Mouse (Mus musculus) stomach, embryonic 16.5 days (tissue): ENCODE measurements around the gene Phf13. TPM values are rescaled to one million over a fixed set of nuclear protein-coding genes. Genes with fewer than 3 reads are reported as not detected.

ENCODE experiments used
- ATAC-seq: fragments of 200-750 bp; cut with Nextera tagmentation; 2 replicates; pipeline ENCODE4 v1.8.0; 2017; ENCODE audit warnings: moderate number of reproducible peaks, moderate TSS enrichment; ENCODE audit not compliant: insufficient read depth, low FRiP score
- H3K27ac ChIP-seq: fragments of 300-500 bp; sonication (generic); 2 replicates; pipeline ENCODE4 v1.5.1; 2014; ENCODE audit warnings: low read length
- H3K27me3 ChIP-seq: fragments of 300-500 bp; sonication (generic); 2 replicates; pipeline ENCODE4 v1.6.1; 2014; ENCODE audit warnings: low read length, control low read depth, mixed read lengths; ENCODE audit not compliant: control insufficient read depth, insufficient read depth
- H3K36me3 ChIP-seq: fragments of 300-500 bp; sonication (generic); 2 replicates; pipeline ENCODE4 v1.6.1; 2014; ENCODE audit warnings: low read length; ENCODE audit not compliant: control insufficient read depth, insufficient read depth
- H3K4me1 ChIP-seq: fragments of 300-500 bp; sonication (generic); 2 replicates; pipeline ENCODE4 v1.6.1; 2014; ENCODE audit warnings: low read length, control low read depth, mixed read lengths; ENCODE audit not compliant: control insufficient read depth, insufficient read depth
- H3K4me2 ChIP-seq: fragments of 300-500 bp; sonication (generic); 2 replicates; pipeline ENCODE4 v1.6.1; 2014; ENCODE audit warnings: low read depth, low read length, mixed read lengths
- H3K4me3 ChIP-seq: fragments of 300-500 bp; sonication (generic); replicated peaks from 2 replicates; pipeline ENCODE4 v1.5.1; 2014; ENCODE audit warnings: mild to moderate bottlenecking, low read length
- H3K9ac ChIP-seq: fragments of 300-500 bp; sonication (generic); 2 replicates; pipeline ENCODE4 v1.6.1; 2014; ENCODE audit warnings: low read length
- H3K9me3 ChIP-seq: fragments of 300-500 bp; sonication (generic); replicated peaks from 2 replicates; pipeline ENCODE4 v1.6.1; 2016; ENCODE audit warnings: low read length, control low read depth; ENCODE audit not compliant: control insufficient read depth
- WGBS: fragments of 180-500 bp; shearing (Covaris S2); extraction: QIAGEN DNeasy Blood & Tissue Kit; methylation state at CpG from one replicate; pipeline ENCODE4 v1.1.7; 2014; 5-methylcytosine and 5-hydroxymethylcytosine counted together
- polyA plus RNA-seq: library from polyadenylated mRNA; unstranded; fragments of >200 nt; fragmentation: Nextera tagmentation; extraction: Ambion mirVana; gene quantifications from 2 replicates; pipeline ENCODE4 v1.2.1, GENCODE M21; 2015

Phf13 gene
- polyA plus RNA-seq, 1 experiment from 2014 or later = 18.3 TPM

- Histone ChIP-seq H3K27me3 (no peaks in the 10 kb centered on the region), H3K36me3 (peaks cover 21% of the 10 kb centered on the region), H3K4me2 (no peak overlapping the region), H3K27ac (no peak overlapping the region), H3K4me1 (no peaks in the 10 kb centered on the region), H3K9me3 (no peaks in the 10 kb centered on the region), H3K9ac (no peak overlapping the region), H3K4me3 (no peak overlapping the region)
- ATAC-seq = no peak
- WGBS = 63% methylated on average over 10 of the region's 10 CpGs
Observed at GRCm38 (mm10) chr4:151972221-151972967, 23.7 kb downstream of the Phf13 start.

GRCm38 (mm10) chr4:151968204-151968921 is 27.7 kb downstream of the Phf13 start:
- WGBS = 93% methylated on average over 26 of the region's 26 CpGs
- Histone ChIP-seq H3K36me3 (peaks cover 17% of the 10 kb centered on the region), H3K27ac (no peak overlapping the region), H3K4me2 (no peak overlapping the region), H3K4me1 (no peaks in the 10 kb centered on the region), H3K9me3 (no peaks in the 10 kb centered on the region), H3K27me3 (no peaks in the 10 kb centered on the region), H3K4me3 (no peak overlapping the region), H3K9ac (no peak overlapping the region)
- no peak for ATAC-seq

- no peak overlapping the region for H3K4me3 ChIP-seq
- 77% methylated on average over 3 of the region's 3 CpGs for WGBS
- H3K27ac ChIP-seq = no peak overlapping the region
- peaks cover 15% of the 10 kb centered on the region for H3K36me3 ChIP-seq
- H3K9ac ChIP-seq = no peak overlapping the region
- ATAC-seq = no peak
- no peaks in the 10 kb centered on the region for H3K27me3 ChIP-seq
- H3K4me2 ChIP-seq = no peak overlapping the region
- H3K4me1 ChIP-seq = peaks cover 8% of the 10 kb centered on the region; the same call in 1 of the 2 replicates
- no peaks in the 10 kb centered on the region for H3K9me3 ChIP-seq
Observed at GRCm38 (mm10) chr4:151962817-151963216, 33.2 kb downstream of the Phf13 start.

DNA sequence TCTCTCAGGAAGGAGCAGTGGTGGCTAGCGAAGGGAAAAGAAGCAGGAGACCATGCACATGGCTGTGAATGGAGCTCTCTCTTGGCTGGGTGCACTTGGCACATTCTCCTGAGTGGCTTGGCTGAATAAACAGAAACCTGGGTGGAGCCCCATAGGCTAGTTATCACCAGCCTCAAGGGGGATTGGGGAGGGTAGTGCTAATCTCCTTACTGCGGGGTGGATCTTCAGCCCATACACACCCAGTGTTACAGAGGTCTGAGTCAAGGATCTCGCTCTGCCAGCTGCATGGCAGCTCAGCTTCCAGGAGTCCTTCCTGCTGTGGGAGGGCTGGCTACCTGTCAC is 35.6 kb downstream of the Phf13 start:
- ATAC-seq = peak; percentile 92
- Histone ChIP-seq H3K4me1 (peaks cover 8% of the 10 kb centered on the region; the same call in 1 of the 2 replicates), H3K9me3 (no peaks in the 10 kb centered on the region), H3K27ac (peak overlapping the region; percentile 58; the same call in 1 of the 2 replicates), H3K9ac (no peak overlapping the region), H3K27me3 (no peaks in the 10 kb centered on the region), H3K36me3 (peaks cover 20% of the 10 kb centered on the region), H3K4me3 (no peak overlapping the region), H3K4me2 (no peak overlapping the region)
- WGBS = 59% methylated on average over 3 of the region's 3 CpGs

DNA sequence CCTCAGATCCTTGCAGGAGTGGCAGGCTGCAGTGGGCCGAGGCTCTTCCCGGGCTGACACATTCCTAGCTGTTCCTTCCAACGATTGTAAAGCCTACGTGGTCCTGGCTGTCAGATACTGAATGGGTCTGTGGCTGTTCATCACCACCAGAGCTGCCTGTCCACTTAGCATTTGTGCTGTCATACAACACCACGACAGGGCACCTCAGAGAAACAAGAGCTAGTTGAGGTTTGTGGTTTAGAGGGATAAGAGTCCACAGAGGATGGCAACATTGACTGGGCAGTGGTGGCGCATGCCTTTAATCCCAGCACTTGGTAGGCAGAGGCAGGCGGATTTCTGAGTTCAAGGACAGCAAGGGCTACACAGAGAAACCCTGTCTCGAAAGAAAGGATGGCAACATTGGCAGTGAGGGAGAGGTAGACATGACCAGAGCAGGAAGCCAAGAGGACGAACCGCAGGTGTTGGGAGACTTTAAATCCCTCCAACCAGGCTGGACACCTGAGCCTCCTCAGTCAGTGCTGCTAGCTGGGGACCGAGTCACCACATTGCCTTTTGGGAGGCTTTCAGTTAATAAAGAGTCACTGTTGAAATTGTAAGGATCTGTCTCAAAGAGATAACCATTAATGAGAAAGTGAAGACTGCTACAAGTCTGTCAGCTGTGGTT is 36.1 kb downstream of the Phf13 start:
- no peak overlapping the region for H3K4me2 ChIP-seq
- H3K4me3 ChIP-seq = no peak overlapping the region
- peaks cover 18% of the 10 kb centered on the region for H3K36me3 ChIP-seq
- peak overlapping the region; percentile 58; the same call in 1 of the 2 replicates for H3K27ac ChIP-seq
- H3K9ac ChIP-seq = no peak overlapping the region
- H3K27me3 ChIP-seq = no peaks in the 10 kb centered on the region
- no peaks in the 10 kb centered on the region for H3K9me3 ChIP-seq
- WGBS = 87% methylated on average over 11 of the region's 11 CpGs
- H3K4me1 ChIP-seq = peaks cover 8% of the 10 kb centered on the region; the same call in 1 of the 2 replicates
- ATAC-seq = no peak

DNA sequence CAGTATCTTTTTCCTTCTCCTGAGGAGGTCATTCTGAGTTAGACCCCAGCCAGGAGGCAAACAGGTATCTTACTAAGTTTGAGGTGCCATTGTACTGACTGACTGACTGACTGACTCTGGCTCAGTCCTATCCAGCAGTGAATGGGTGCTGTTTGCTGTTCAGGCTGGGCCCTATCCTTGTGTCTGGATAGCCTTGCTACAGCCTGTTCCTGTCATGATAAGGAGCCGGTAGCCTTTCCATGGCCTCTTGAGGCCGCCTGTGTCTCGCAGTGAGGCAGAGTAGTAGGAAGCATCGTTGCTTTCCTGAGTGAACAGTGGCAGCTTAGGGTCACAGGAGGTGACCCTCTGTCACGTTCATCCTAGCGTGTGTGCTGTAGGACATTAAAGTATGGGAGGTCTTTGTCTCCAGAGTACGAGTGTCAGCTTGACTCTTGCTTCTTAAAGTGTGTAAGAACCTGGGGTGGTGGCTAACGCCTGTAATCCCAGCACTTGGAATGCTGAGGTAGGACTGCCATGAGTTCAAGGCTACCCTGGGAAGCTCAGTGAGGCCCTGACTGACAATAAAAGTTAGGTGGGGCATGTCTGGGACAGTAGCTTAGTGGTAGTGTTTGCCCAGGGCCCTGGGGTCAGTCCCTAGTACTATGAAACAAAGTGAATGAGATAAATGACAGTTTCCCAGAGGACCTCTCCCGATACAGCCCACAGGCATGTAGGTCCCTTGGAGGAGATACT is 38.3 kb downstream of the Phf13 start:
- Histone ChIP-seq H3K4me1 (peaks cover 8% of the 10 kb centered on the region; the same call in 1 of the 2 replicates), H3K9me3 (no peaks in the 10 kb centered on the region), H3K36me3 (peaks cover 23% of the 10 kb centered on the region; the same call in 1 of the 2 replicates), H3K9ac (no peak overlapping the region), H3K4me2 (no peak overlapping the region), H3K4me3 (no peak overlapping the region), H3K27me3 (no peaks in the 10 kb centered on the region), H3K27ac (no peak overlapping the region)
- WGBS = 81% methylated on average over 9 of the region's 9 CpGs
- ATAC-seq = peak; percentile 39; the same call in 1 of the 2 replicates

DNA sequence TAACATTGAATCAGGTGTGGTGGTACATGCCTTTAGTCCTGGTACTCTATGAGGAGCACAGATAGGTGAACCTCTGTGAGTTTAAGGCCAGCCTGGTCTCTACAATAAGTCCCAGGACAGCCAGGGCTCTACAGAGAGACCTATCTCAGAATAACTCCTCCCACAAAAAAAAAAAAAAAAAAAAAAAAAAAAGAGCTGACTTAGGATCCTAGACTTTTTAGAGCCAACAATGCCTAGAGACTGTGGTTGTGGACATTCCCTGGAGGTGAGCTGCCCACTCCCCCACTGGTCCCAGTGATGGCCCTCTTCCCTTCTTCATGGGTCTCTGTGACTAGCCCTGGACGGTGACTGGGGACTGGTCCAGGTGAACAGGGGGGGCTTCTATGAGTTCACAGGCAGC is 40.3 kb downstream of the Phf13 start:
- no peak overlapping the region for H3K4me3 ChIP-seq
- WGBS = 86% methylated on average over 1 of the region's 1 CpGs

GRCm38 (mm10) chr4:151953209-151953608 is 42.8 kb downstream of the Phf13 start:
- no peak for ATAC-seq
- no peak overlapping the region for H3K4me3 ChIP-seq
- peaks cover 23% of the 10 kb centered on the region; the same call in 1 of the 2 replicates for H3K36me3 ChIP-seq
- no peak overlapping the region for H3K27ac ChIP-seq
- WGBS = 68% methylated on average over 6 of the region's 6 CpGs
- H3K27me3 ChIP-seq = no peaks in the 10 kb centered on the region
- no peaks in the 10 kb centered on the region for H3K9me3 ChIP-seq
- no peak overlapping the region for H3K9ac ChIP-seq
- H3K4me1 ChIP-seq = no peaks in the 10 kb centered on the region
- H3K4me2 ChIP-seq = no peak overlapping the region

More for the DNA sequence above, 40.3 kb downstream of the Phf13 start:
- Histone ChIP-seq H3K4me1 (peaks cover 8% of the 10 kb centered on the region; the same call in 1 of the 2 replicates), H3K27me3 (no peaks in the 10 kb centered on the region), H3K27ac (no peak overlapping the region), H3K4me2 (no peak overlapping the region), H3K9ac (no peak overlapping the region), H3K9me3 (no peaks in the 10 kb centered on the region), H3K36me3 (peaks cover 27% of the 10 kb centered on the region; the same call in 1 of the 2 replicates)
- no peak for ATAC-seq
